Mouse (Mus musculus): ENCODE results near the gene Snrnp25. TPM values are rescaled to one million over a fixed set of nuclear protein-coding genes. Genes with fewer than 3 reads are reported as not detected.
A peak's percentile ranks its signal among the peaks of the same experiment; 100 is the strongest.

The Snrnp25 gene
- polyA plus RNA-seq, 1 experiment from 2014 or later: 47.1 TPM

DNA sequence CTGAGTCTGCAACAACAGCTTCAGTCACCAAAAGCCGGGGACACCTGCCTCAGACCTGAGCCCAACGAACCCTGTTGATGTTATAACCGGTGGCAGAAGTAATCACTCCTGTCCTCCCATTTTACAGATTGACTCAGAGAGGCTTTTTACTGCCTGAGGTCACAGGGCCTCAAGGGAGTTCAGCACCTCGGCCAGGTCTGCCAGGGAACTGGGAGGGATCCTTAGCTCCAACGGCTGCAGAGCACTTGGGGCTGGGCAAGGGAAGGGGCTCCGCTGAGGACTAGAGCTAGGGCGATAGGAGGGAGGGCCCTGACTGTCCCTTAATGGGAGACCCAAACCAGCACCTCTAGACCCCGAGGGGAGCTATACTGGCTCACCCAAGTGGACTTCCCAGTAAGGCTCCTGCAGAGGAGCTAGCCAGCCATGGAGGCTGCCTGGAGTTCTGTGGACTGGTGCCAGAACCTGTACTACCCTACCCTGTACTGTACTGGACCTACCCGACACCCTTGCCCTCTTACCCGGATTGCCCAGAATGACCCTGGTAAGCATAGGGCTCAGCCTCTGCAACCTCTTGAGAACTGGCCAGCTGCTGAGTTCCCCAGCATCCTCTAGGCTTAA lies 15.5 kb downstream of the Snrnp25 start:
- WGBS: 35% methylated on average over 10 of the region's 10 CpGs
- Histone ChIP-seq H3K27ac (ENCODE audit: low read depth, low read length) (no peak overlapping the region), H3K4me1 (ENCODE audit: control insufficient read depth, insufficient read depth, low read length) (peaks cover 7% of the 10 kb centered on the region; the same call in 1 of the 2 replicates)

GRCm38 (mm10) chr11:32221225-32221950 lies 16.2 kb downstream of the Snrnp25 start:
- H3K9me3 ChIP-seq (ENCODE audit: control insufficient read depth, low read length): no peaks in the 10 kb centered on the region
- peak overlapping the region; percentile 78 for H3K9ac ChIP-seq (replicated peaks; ENCODE audit: low read depth, low read length)
- peak overlapping the region; percentile 99 for H3K4me2 ChIP-seq (ENCODE audit: low read depth, low read length)
- ATAC-seq (ENCODE audit: low read depth): peak; percentile 7; the same call in 1 of the 2 replicates
- H3K27ac ChIP-seq (ENCODE audit: low read depth, low read length): peak overlapping the region; percentile 70
- peak overlapping the region; percentile 61 for H3K4me3 ChIP-seq (ENCODE audit: low read depth, low read length)
- peaks cover 7% of the 10 kb centered on the region; the same call in 1 of the 2 replicates for H3K4me1 ChIP-seq (ENCODE audit: control insufficient read depth, insufficient read depth, low read length)
- 2% methylated on average over 46 of the region's 46 CpGs for WGBS
- peaks cover 13% of the 10 kb centered on the region for H3K27me3 ChIP-seq (ENCODE audit: control insufficient read depth, insufficient read depth, low read length)
- H3K36me3 ChIP-seq (ENCODE audit: control insufficient read depth, insufficient read depth, low read length): no peaks in the 10 kb centered on the region

More for the DNA sequence above, 15.5 kb downstream of the Snrnp25 start:
- Histone ChIP-seq H3K4me2 (ENCODE audit: low read depth, low read length) (peak overlapping the region; percentile 99), H3K4me3 (ENCODE audit: low read depth, low read length) (peak overlapping the region; percentile 61), H3K27me3 (ENCODE audit: control insufficient read depth, insufficient read depth, low read length) (peaks cover 13% of the 10 kb centered on the region), H3K36me3 (ENCODE audit: control insufficient read depth, insufficient read depth, low read length) (no peaks in the 10 kb centered on the region), H3K9me3 (ENCODE audit: control insufficient read depth, low read length) (no peaks in the 10 kb centered on the region), H3K9ac (replicated peaks; ENCODE audit: low read depth, low read length) (peak overlapping the region; percentile 78; the same call in 1 of the 2 replicates)
- peak; percentile 21; the same call in 1 of the 2 replicates for ATAC-seq (ENCODE audit: low read depth)

DNA sequence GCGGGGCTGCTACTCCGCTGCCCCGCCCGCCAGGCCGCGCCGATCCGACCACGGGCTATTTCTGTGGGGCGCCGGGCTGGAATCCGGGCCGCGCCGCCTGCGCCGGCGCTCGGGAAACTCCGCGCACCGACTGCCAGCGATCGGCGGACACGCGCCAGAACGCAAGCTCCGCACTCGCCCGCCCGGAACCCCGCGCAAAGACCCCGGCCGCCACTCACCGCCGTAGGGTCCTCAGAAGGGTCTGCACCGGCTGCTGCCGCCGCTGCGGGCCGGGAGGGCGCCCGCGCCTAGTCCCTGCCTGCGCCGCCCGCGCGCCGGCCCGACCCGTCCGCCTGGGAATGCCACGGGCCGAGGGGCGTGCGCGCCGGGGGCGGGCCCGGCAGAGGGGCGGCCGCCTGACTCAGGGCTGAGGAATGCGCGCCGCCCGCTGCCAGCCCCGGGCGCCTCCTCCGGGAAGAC lies 16.8 kb downstream of the Snrnp25 start, which contains the start of gene Rhbdf1:
Gene Rhbdf1, minus strand, starts transcription at position 350 of the 459 bp plus-strand sequence.
- peaks cover 12% of the 10 kb centered on the region for H3K4me1 ChIP-seq (ENCODE audit: control insufficient read depth, insufficient read depth, low read length)

GRCm38 (mm10) chr11:32222570-32223194 lies 17.5 kb downstream of the Snrnp25 start:
- 0 out of 2 replicates have a peak overlapping the region, but pooled peaks have one; percentile 3 for H3K27ac ChIP-seq (ENCODE audit: low read depth, low read length)

More for the DNA sequence above, 16.8 kb downstream of the Snrnp25 start, which contains the start of gene Rhbdf1:
- Histone ChIP-seq H3K27me3 (ENCODE audit: control insufficient read depth, insufficient read depth, low read length) (peaks cover 13% of the 10 kb centered on the region), H3K4me3 (ENCODE audit: low read depth, low read length) (peak within 1 kb of the TSS; percentile 61), H3K36me3 (ENCODE audit: control insufficient read depth, insufficient read depth, low read length) (no peaks in the 10 kb centered on the region), H3K9me3 (ENCODE audit: control insufficient read depth, low read length) (no peaks in the 10 kb centered on the region), H3K4me2 (ENCODE audit: low read depth, low read length) (peak within 1 kb of the TSS; percentile 99), H3K9ac (replicated peaks; ENCODE audit: low read depth, low read length) (peak within 1 kb of the TSS; percentile 78), H3K27ac (ENCODE audit: low read depth, low read length) (peak within 1 kb of the TSS; percentile 70)
- peak; percentile 30 for ATAC-seq (ENCODE audit: low read depth)
- WGBS: under 1% methylated on average over 68 of the region's 72 CpGs

GRCm38 (mm10) chr11:32223297-32223967 lies 18.2 kb downstream of the Snrnp25 start:
- no peak overlapping the region for H3K4me2 ChIP-seq (ENCODE audit: low read depth, low read length)
- ATAC-seq (ENCODE audit: low read depth): no peak
- WGBS: 69% methylated on average over 4 of the region's 4 CpGs

More at GRCm38 (mm10) chr11:32222570-32223194, 17.5 kb downstream of the Snrnp25 start:
- no peaks in the 10 kb centered on the region for H3K9me3 ChIP-seq (ENCODE audit: control insufficient read depth, low read length)
- ATAC-seq (ENCODE audit: low read depth): no peak
- 8% methylated on average over 21 of the region's 21 CpGs for WGBS
- peak overlapping the region; percentile 99 for H3K4me2 ChIP-seq (ENCODE audit: low read depth, low read length)
- H3K27me3 ChIP-seq (ENCODE audit: control insufficient read depth, insufficient read depth, low read length): peaks cover 13% of the 10 kb centered on the region
- H3K4me3 ChIP-seq (ENCODE audit: low read depth, low read length): peak overlapping the region; percentile 61
- no peaks in the 10 kb centered on the region for H3K36me3 ChIP-seq (ENCODE audit: control insufficient read depth, insufficient read depth, low read length)
- H3K4me1 ChIP-seq (ENCODE audit: control insufficient read depth, insufficient read depth, low read length): peaks cover 18% of the 10 kb centered on the region
- peak overlapping the region; percentile 78; the same call in 1 of the 2 replicates for H3K9ac ChIP-seq (replicated peaks; ENCODE audit: low read depth, low read length)

DNA sequence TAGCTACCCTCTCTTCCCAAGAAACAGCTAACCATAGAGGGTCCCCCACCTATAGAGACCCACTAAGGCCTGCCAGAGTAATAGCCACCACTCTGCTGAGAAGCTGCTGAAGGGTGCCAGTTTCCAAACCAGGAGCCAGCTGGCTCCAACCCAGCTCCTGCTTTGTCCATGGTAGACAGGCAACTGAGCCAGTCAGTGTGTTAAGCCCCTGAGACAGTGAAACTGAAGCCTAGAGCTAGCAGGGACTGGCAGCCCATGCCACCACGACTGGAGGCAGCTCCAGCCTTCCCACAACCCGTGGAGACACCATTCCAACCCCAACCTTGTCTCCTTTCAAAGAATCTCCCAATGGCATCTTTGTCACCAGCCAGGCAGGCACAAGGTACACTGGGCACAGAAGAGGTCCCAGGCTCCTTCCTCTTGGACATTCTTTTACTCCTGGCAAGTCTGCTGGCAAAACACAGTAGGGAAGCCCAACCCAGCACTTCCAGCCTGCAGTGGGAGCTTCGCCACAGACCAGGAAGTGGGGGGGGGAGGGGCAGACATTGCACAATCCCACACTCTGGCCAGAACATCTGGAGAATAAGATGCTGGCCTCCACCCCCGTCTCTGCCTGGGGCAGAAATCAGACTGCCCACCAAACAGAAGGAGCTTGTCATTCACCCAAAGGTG lies 19.4 kb downstream of the Snrnp25 start:
- Histone ChIP-seq H3K9me3 (ENCODE audit: control insufficient read depth, low read length) (no peaks in the 10 kb centered on the region), H3K4me2 (ENCODE audit: low read depth, low read length) (no peak overlapping the region), H3K27ac (ENCODE audit: low read depth, low read length) (peak overlapping the region; percentile 70), H3K4me1 (ENCODE audit: control insufficient read depth, insufficient read depth, low read length) (peaks cover 18% of the 10 kb centered on the region), H3K9ac (replicated peaks; ENCODE audit: low read depth, low read length) (no peak overlapping the region), H3K36me3 (ENCODE audit: control insufficient read depth, insufficient read depth, low read length) (no peaks in the 10 kb centered on the region), H3K4me3 (ENCODE audit: low read depth, low read length) (no peak overlapping the region), H3K27me3 (ENCODE audit: control insufficient read depth, insufficient read depth, low read length) (peaks cover 13% of the 10 kb centered on the region)
- no peak for ATAC-seq (ENCODE audit: low read depth)
- WGBS: 27% methylated on average over 4 of the region's 4 CpGs

More at GRCm38 (mm10) chr11:32223297-32223967, 18.2 kb downstream of the Snrnp25 start:
- H3K4me1 ChIP-seq (ENCODE audit: control insufficient read depth, insufficient read depth, low read length): peaks cover 18% of the 10 kb centered on the region
- H3K9ac ChIP-seq (replicated peaks; ENCODE audit: low read depth, low read length): no peak overlapping the region
- H3K36me3 ChIP-seq (ENCODE audit: control insufficient read depth, insufficient read depth, low read length): no peaks in the 10 kb centered on the region
- peaks cover 13% of the 10 kb centered on the region for H3K27me3 ChIP-seq (ENCODE audit: control insufficient read depth, insufficient read depth, low read length)
- H3K9me3 ChIP-seq (ENCODE audit: control insufficient read depth, low read length): no peaks in the 10 kb centered on the region
- no peak overlapping the region for H3K4me3 ChIP-seq (ENCODE audit: low read depth, low read length)
- H3K27ac ChIP-seq (ENCODE audit: low read depth, low read length): no peak overlapping the region

DNA sequence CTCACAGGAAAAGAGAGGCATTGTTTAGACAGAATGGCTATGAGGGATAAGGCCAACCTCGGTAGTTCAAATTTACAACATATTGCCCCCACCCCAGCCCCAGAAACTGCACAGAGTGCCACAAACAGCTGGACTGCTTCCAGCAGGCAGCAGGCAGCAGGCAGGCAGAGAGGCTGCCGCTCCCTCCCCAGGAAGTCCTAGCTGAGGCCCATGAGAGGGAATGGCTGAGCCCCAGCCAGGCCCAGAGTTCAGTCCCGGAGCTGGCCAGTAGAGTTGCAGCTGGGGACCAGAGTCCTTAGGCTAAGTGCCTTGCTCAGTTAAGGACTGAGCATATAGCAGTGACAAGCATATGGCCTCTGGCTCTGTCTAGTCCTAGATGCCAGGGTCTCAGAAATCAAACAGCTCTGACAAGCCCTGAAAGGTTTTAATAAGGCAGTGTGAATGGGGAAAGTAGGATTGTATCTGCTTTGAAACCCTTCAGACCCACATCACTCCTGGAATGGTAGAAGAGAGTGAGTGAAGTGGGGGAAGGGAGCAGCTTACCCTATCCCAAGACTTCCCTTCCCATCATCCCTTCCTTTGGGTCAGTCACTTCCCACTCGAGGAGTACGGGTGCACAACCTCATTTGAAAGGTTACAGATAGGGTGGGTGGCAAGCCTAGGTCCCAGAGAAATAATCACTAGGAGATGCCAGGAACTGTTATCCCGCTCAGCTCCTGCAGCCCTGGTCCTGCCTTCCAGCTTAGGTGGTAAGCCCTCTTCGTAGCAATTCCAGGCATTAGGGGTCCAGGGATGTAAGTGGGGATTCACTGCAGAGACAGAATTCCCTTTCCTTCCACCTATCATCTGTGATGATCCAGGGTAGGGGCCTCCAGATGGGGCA lies 20.2 kb downstream of the Snrnp25 start:
- Histone ChIP-seq H3K36me3 (ENCODE audit: control insufficient read depth, insufficient read depth, low read length) (no peaks in the 10 kb centered on the region; the same call in 1 of the 2 replicates), H3K9me3 (ENCODE audit: control insufficient read depth, low read length) (no peaks in the 10 kb centered on the region), H3K27ac (ENCODE audit: low read depth, low read length) (peak overlapping the region; percentile 70), H3K9ac (replicated peaks; ENCODE audit: low read depth, low read length) (no peak overlapping the region), H3K4me2 (ENCODE audit: low read depth, low read length) (no peak overlapping the region), H3K4me1 (ENCODE audit: control insufficient read depth, insufficient read depth, low read length) (peaks cover 18% of the 10 kb centered on the region), H3K27me3 (ENCODE audit: control insufficient read depth, insufficient read depth, low read length) (peaks cover 13% of the 10 kb centered on the region), H3K4me3 (ENCODE audit: low read depth, low read length) (no peak overlapping the region)
- no peak for ATAC-seq (ENCODE audit: low read depth)
- 58% methylated on average over 7 of the region's 7 CpGs for WGBS
